Mouse (Mus musculus) G1E-ER4 (cell line): ENCODE measurements around the gene Atp5l. TPM values are rescaled to one million over a fixed set of nuclear protein-coding genes. Genes with fewer than 3 reads are reported as not detected.

Experiments
- GATA1 ChIP-seq: IDR thresholded peaks from one replicate; pipeline ENCODE4 v1.8.0; 2012; ENCODE audit warnings: low read length, inconsistent platforms
- polyA plus RNA-seq: library from polyadenylated mRNA; stranded (reverse); fragments of >175 nt; gene quantifications from 2 replicates; pipeline ENCODE4 v1.2.3, GENCODE M21; 2012

Gene Atp5l
- polyA plus RNA-seq, 1 experiment: 57.0 TPM

DNA sequence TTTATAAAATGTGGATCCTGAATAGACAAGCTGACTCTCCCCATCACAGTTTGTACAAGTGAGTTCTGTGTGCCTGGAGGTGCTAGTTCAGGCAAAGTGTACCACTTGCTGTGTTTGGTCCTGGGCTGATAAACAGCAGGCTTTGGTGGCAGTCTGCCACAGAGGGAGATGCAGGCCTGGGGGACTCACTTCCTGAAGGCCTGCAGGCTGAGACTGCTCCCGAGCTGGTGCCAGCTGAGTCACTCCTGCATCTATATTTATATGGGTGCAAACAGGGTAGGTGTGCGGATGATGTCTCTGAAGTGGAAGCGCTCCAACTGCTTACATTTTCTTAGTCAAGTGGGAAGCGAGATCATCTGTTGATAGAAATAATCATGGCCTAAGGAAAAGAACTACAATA, 14.9 kb downstream of the Atp5l start:
- TF ChIP-seq GATA1: no peak

DNA sequence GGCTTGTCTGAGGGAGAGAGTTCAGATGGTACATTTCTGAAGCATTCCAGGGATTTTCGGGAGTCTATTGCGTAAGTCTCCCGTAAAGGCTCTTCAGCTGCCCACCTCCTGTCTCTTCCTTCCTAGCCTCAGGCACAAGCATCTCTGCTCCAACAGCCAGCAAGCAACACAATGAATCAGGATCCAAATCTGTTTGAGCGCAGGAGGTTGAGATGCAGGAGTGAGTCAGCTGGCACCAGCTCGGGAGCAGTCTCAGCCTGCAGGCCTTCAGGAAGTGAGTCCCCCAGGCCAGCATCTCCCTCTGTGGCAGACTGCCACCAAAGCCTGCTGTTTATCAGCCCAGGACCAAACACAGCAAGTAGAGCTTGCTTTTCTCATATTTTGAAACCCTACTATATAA, 15.6 kb downstream of the Atp5l start:
- TF ChIP-seq GATA1: no peak

DNA sequence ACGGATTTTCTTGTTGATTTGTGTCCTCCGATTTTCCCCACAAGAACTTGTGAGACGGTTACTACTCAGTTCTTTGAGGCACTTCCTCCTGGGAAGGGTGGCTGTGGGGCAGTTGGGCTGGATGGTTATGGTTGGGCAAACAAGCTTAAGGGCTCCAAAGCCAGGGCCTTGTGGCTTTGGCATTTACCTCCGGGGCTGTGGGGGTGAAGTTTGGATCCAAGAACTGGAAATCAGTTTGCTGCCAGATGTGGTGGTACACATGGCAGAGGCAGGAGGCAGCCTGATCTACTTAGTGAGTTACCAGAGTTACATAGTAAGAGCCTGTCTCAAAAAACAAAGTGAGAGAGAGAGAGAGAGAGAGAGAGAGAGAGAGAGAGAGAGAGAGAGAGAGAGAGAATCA, 16.7 kb downstream of the Atp5l start:
- no peak for TF ChIP-seq GATA1

DNA sequence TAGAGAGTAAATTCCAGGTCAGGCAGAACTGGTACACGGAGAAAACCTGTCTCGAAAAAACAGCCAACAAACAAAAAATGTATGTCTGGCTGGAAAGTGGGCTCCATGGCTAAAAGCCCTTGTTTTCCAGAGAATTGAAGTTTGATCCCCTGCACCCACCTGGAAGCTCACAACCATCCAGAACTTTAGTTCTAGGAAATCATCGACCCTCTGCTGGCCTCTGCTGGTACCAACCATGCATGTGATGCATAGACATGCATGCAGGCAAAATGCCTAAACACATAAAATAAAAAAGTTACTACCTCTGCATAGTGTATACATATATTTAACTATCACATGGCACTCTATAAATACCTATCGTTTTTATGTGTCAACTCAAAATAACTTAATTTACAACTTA, 20.1 kb downstream of the Atp5l start:
- no peak for TF ChIP-seq GATA1

DNA sequence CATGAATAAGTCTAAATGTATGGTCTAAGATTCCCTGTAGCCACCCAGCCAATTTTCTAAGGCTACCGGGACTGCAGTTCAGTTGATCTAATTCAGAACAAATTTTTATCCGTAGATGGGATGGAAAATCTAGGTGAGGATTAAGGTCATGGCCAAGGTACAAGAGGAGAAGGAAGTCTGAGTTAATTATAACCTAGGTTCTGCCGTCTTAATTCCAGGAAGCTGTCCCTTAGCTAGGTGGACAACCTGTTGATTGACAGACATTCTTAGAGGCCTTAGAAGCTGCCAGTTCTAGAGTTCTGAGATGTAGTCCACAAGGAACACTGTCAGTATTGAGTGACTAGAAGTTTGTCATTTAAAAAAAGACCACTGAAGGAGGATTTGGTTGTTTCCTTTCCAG, 20.8 kb downstream of the Atp5l start:
- no peak for TF ChIP-seq GATA1

DNA sequence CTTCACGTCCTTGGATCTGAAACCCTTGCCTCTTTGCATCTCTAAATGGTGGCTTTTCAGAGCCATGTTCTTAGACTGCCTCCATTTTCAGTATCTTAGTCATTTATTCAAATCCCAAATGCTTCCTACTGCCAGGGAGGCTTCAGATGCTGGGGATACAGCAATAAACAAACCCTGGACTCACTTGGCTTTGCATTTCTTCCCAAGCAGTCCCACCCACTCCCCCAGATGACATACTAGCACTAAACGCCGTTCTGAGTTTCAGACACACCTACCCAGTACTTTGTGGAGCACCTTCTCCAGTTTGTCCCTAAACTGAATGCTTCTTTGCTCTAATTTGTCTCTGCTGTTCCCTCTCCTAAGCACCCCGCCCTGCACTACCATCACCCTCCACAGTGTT, 23.5 kb downstream of the Atp5l start:
- no peak for TF ChIP-seq GATA1

DNA sequence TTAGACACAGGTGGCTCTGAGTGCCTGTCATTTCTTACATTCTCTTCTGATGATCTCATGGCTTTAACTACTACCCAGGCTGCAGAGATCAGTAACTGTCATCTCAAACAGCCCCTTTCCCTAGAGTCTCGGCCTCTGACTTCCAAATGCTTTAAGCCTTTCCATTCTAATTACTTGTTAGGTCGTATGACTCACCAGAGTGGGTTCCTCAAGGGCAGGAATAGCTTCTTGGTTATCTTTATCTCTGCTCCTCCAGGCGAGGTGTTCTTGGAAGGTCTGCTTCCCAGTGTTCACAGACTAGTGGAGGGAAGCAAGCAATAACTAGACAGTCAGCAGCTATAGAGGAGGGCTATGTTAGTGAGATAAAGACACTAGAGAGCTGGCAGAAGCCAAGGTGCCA, 27.9 kb downstream of the Atp5l start:
- TF ChIP-seq GATA1: no peak

DNA sequence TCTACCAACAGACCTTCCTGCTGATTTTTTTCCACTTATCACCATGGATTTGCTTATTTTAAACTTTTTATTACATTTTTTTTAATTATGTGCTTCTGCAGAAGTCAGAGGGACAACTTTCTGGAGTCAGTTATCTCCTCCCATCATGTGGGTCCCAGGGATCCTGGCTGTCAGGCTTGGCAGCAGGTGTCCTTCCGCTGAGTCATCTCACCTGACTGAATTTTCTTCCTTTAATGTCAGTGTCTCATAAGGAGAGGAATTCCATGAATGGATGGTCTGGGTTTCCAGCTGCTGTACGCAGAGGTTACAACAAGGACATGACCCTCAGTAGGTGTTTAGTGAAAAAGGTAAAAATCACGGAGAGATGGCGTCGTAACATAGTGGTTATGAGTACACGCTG, 29.3 kb downstream of the Atp5l start:
- no peak for TF ChIP-seq GATA1

DNA sequence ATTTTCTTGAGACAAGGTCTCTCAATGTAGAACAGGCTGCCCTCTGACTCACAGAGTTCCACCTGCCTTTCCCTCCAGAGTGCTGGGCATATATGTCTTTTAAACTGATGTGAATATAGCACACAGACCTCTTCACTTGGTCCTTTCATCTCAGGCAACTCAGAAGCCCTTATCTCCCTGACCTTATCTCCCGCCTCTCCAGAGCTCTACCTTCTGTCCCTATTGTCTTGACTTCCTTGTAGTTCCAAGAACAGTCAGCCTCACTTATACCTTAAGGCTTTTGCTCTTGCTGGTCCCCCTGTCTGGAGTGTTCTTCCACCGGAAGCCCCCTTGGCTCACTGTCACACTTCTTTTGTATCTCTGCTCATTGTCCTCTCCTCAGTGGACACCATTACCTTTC, 30.4 kb downstream of the Atp5l start:
- no peak for TF ChIP-seq GATA1

DNA sequence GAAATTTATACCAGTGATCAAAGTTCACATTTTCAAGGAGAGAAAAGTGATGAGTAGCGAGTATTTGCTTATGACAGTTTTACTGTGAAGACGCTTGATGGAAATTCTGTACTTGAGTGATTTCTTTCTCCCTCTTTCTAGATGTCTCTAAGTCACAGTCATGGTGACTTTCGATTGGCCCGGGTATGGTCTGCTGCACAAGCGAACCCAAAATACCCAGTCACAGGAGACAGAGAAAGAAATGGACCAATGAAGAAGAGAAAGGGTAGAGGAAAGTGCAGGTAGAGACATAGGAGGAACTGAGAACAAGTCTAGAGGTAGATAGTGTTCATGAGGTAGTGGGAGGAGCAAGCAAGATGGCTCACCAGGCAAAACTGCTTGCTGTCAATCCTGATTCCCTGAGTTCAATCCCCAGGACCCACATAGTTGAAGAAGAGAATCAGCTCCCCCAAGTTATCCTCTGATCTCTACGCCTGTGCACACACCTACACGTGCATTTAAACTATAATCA, 32.4 kb downstream of the Atp5l start:
- TF ChIP-seq GATA1: no peak

DNA sequence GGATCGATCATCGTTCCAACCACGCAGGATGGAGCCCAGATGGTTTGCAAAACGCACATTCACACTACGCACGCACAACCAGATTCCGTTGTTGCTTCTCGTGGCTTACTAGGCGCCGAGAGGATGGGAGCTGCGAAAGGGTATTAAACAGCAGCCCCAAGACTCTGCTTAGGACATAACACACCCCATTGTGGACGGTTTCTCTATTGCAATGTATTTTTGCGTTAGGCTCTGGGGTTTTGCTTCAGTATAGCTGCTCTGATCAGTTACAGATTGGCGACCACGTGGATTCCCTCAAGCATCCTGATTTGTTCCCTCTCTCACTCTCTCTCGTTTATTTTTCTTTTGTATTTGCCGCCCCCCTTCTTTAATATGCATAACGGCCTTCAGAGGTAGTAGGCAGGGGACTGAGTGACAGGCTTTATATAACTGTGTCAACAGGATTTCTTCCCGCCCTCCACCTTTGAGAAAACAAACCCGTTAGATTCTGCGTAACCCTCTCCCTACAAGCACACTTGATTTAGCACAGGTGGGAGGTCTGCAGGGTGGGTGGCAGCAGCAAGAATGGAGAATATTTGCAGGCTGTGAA, 37.5 kb downstream of the Atp5l start:
- TF ChIP-seq GATA1: no peak

DNA sequence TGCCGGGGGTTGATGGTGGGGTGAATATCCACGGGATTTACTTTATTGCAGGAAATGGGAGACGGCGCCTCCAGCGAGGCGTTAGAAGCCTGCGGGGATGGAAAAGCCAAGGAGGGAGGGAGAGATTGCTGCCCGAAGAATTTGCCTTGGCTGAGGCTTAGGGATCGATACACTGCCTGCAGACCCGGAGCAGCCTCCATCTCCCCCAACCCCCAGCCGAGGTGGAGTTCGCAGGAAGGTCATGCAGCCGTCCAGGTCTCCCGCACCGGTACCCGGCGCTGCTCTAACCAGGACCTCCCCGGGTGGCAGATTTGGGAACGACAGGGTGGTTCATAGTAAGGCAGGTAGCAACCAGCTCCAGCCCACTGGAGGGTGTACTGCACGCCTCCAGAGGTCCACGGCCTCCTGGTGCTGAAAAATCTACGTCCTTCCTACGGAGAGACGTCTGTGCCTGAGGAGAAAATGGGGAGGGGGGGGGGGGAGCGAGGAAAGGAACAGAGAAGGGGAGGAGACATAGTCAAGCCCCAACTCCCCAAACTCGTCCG, 38.0 kb downstream of the Atp5l start:
- TF ChIP-seq GATA1: no peak

DNA sequence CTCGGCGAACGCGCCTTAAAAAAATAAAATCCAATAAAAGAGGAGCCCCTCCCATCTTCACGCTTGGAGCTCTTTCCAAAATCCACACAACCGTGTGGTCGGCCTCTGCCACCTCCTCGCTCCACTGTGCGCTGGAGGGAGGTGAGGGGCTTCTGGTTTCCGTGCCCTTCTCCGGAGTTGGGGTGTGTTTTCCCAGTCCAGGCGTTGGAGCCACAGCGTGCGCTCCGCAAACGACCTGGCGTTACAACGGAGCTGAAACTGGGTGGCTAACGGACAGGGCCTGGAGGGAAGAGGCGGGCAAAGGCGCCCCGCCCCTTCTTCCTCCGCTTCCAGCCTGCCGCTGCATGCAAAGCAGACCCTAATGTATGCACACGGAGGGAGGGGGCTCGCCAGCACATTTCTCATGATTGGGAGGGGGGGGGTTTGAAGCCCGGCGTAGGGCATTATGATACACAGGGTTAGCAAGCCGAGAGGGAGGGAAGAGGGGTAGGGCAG, 38.6 kb downstream of the Atp5l start:
- no peak for TF ChIP-seq GATA1

DNA sequence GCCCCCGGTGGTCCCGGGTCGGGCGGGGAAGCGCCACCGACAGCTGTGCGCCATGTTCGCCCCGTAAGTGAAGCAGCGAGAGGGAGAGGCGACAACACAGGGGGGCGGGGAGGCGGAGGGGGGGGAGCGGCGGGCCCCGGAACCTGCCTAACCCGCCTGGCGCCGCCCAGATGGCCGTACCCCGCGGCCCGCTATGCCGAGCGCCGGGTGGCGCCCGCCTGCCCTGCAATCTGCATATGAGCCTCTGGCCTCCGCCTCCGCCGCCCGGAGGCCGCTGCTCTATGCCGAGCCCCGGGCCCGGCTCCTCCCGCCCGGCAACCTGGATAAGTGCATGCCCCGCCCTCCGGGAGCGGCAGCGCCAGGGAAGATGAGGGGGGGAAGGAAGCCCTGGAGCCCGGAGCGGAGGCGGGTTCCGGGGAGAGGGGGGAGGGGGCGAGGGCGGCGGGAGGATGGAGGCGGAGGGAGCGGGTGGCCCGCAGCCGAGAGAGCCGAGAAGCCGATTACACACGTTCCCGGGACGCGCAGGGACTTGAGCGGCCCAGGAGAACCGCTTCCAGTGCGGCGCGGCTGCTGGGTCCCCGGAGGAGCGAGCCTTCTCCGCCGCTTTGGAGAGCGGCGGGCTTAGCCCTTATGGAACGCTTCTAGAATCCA, 39.2 kb downstream of the Atp5l start, which contains the start of gene Kmt2a:
TSS of gene Kmt2a (minus strand) at position 76 of the 651 bp plus-strand sequence.
- TF ChIP-seq GATA1: no peak

DNA sequence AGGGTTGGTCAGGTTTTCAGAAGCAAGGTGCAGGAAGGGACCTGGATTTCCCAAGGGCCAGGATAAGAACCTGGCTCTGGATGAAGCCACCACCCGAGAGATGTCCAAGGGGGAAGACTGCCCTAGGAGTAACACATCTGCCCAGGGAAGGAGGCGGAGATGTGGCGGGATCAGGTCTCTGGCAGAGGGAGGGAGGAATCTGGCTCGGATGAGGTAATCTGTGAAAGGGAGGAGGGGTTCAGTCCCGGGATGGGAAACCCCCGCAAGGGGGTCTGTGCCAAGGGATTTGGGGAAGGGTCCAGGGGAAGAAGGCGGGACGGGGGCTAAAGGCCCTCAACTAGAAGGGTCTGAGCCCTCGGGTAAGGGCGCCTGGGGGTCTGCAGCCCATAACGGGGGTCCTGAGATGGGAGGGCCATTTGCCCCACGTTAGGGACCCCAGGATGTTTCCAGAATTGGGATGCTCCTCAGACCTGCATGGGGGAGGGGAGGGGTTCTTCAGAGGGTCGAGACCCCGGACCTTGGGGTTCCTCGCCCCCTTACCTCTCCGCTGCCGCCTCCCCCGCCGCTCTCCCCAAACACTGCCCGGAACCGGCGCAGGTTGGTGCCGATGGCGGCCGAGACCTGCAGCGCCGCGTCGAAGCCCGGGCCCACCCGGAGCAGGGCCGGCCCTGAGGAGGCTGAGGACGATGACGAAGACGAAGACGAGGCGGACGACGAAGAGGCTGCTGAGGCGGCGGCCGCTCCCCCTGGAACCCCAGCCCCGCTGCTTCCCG, 40.0 kb downstream of the Atp5l start:
- TF ChIP-seq GATA1: no peak

DNA sequence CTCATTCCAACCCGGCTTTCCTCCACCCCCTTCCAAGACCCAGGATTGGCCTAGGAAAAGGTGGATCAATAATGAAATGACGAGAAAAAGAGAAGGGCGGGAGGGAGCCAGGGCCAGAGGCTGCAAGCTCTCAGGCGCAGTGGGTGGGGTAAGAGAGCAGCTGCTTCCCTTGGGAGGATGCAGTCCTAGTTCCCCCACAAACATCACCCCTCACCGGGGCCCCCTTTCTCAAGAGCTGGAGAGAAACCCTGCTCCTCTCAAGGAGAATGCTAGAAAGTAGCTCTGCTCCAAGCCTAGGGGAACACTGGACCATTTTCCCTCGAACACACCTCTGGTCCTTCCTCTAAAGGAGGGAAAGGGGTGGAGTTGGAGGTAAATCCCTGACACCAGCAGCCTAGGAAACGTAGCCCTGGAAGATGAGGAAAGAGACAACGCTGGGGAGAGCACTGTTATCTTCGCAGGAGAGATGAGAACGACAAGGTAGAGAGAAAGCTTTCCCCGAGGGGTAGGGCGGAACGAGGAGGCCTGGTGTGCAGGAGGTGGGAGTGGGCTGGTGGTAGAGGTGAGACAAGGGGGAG, 40.8 kb downstream of the Atp5l start:
- TF ChIP-seq GATA1: no peak
